Mouse (Mus musculus): ENCODE results near the gene Ndc80.
"Not testable (repeated sequence)": the region's sequence is repeated elsewhere in the genome, so short reads cannot be mapped to it uniquely, and the experiment has no call there.

Ndc80 gene

GRCm38 (mm10) chr17:71526711-71527564, at the start of gene Ndc80:
TSS of gene Ndc80 (minus strand) at chr17:71526857.
- peak; percentile 96 for DNase-seq (ENCODE audit: low spot score)

GRCm38 (mm10) chr17:71561631-71562030, 35.0 kb upstream of the Ndc80 start:
- DNase-seq (ENCODE audit: low spot score) = peak; percentile 46

DNA sequence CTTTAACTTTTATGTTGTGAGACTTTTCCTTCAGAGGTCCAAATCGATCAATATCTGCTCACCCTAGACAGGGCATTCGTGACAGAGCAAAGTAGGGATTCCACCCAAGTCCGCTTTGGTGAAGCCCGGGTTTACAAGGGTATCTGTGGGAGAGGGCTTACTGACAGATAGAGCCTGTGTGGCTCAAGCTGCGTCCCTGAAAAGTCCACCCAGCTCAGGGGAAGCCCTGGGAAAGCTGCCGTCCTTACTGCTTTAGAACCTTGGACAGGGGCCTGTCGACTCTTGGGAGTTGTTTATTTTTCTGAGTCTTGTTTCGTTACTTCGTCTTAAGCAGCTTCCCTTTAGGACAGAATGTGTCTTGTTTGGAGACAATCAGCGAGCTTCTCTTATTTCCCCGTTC, 26.2 kb upstream of the Ndc80 start:
- peak; percentile 37 for DNase-seq (ENCODE audit: low spot score)

GRCm38 (mm10) chr17:71551757-71552451, 25.2 kb upstream of the Ndc80 start, which contains the start of gene Spdya:
TSS of gene Spdya (plus strand) at chr17:71552061.
- DNase-seq (ENCODE audit: low spot score) = peak; percentile 90

DNA sequence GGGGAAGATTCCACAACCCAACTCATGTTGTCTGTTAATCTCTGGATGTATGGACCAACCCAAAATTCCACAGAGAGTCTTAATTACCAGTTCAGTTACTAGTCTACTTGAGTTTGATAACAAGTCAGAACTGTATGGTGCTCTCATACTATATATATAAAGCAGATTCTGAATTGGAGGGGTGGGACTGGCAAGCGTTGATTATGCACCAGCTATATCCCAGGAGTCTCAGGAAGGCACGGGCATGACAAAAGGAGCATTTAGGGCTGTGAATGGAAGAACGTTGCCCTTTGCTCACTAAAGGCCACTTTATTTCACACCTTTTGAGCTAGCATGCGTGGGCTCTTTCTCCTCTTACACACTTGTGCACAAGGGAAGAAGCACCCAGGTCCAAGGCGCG, 24.7 kb upstream of the Ndc80 start:
- no peak for DNase-seq (ENCODE audit: low spot score)

DNA sequence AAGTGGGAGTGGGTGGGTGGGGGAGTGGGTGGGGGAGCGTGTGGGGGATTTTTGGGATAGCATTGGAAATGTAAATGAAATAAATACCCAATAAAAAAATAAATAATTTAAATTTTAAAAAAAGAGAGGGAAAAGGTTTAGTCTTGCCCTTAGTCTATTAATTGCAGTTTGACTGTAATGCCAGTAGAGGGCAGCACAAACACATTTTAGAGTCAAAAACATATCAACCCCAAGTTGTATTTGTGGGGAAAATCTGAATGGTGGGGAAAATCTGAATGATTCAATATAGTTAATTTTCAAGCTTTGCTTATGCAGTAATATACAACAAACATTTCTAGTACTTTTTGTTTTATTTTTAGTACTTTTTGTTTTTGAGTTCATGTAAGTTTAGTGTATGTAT, 21.9 kb upstream of the Ndc80 start:
- DNase-seq (ENCODE audit: low spot score) = peak; percentile 65

DNA sequence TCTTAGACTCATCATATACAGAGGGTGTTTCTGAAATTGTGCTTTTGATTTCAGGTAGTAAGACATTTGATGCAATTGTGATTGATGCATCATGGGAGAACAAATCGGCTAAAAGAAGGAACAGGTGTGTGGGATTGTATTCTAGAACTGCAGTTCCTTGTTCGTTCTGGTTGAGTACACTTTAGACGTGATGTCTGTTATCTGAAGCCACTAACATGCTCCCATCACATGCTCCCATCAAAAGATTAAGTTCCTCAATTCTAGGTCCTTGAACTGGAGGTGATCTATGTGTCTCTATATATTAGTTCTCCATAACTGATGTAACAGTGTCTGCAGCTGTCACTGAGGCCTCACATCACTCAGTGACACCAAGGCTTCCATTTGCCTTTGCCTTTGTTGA, 10.5 kb upstream of the Ndc80 start:
- DNase-seq (ENCODE audit: low spot score) = no peak

DNA sequence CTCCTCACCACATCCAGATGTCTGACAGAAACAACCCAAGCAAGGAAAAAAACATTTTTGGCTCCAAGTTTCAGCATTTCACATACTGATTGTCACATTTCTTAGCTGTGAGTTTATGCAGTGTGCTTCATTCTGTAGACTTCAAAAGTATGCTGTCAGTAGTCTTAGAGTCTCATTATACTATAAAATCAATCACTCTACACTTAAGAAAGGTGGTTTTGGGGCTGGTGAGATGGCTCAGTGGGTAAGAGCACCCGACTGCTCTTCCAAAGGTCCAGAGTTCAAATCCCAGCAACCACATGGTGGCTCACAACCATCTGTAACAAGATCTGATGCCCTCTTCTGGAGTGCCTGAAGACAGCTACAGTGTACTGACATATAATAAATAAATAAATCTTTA, 8.9 kb upstream of the Ndc80 start:
- DNase-seq (ENCODE audit: low spot score) = not testable (repeated sequence)

DNA sequence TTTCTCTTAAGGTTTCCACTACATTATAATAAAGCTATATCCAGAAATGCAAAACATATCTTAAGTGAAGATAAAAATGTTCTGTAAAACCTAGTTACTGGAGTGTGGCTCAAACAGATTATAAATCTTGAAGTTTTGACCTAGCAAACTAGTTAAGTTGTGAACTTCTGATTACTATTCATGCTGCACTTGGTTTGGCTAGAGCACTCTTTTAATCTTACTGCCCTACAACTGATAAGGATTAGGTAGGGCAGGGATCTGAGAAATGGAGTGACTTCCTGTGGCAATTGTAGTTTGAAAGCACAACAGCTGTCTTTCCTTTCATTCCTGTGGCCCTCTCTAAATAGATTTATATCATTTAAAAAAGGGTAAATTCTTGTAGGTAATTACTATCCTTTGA, 1.4 kb upstream of the Ndc80 start:
- DNase-seq (ENCODE audit: low spot score) = no peak

GRCm38 (mm10) chr17:71526302-71526708, 352 bp downstream of the Ndc80 start:
- peak; percentile 40 for DNase-seq (ENCODE audit: low spot score)

- DNase-seq (ENCODE audit: low spot score) = no peak
Observed at GRCm38 (mm10) chr17:71510297-71510696, 16.4 kb downstream of the Ndc80 start.

DNA sequence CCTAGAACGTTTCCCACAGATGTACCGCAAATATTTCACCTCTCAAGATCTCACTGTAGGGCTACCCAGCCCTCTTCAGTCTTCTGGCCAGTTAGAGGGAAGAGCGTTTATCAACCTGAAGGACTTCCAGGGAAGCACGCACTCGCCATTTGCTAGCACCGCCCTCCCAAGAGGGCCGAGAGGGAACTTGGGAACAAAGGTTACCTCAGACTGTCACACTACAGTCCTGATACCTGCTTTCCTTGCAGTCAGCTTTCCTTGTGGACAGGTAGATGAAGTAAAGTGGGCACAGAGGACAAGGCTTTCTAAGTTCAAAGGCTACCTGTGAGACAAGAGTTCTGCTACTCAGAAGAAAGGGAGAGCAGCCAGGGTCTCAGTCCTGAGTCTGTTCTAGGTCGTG, 19.8 kb downstream of the Ndc80 start:
- no peak for DNase-seq (ENCODE audit: low spot score)

DNA sequence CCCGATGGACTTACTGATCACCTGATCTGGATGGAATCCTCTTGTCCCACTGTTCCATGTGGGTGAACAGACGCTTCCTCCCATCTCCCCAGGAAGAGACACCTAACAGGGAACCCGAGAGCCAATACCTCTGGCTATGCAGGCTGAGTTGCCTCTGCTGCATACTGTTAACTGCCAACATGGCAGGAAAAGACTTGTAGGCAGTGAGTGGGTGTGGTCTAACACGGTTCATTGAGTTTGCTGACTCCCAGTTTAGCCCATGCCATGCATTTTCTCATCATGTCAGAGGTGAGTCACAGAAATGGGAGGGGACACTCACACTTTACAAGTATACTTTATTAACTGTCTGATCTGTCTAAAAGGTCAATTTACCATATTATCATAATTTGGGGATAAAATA, 30.9 kb downstream of the Ndc80 start:
- no peak for DNase-seq (ENCODE audit: low spot score)

DNA sequence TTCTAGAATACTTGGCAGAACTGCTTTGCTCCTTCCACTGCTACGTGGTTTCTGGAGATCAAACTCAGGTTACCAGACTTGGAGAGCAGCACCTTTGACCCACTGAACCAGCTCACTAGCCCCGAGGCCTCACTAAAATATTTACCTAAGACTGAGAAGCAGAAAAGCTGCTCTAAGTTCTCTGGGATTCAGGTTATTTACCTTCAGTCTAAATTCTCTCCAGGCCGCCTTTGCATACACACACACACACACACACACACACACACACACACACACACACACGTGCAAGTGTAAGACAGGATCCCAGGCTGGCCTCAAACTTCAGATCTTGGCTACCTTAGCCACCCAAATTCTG, 35.3 kb downstream of the Ndc80 start:
- no peak for DNase-seq (ENCODE audit: low spot score)

DNA sequence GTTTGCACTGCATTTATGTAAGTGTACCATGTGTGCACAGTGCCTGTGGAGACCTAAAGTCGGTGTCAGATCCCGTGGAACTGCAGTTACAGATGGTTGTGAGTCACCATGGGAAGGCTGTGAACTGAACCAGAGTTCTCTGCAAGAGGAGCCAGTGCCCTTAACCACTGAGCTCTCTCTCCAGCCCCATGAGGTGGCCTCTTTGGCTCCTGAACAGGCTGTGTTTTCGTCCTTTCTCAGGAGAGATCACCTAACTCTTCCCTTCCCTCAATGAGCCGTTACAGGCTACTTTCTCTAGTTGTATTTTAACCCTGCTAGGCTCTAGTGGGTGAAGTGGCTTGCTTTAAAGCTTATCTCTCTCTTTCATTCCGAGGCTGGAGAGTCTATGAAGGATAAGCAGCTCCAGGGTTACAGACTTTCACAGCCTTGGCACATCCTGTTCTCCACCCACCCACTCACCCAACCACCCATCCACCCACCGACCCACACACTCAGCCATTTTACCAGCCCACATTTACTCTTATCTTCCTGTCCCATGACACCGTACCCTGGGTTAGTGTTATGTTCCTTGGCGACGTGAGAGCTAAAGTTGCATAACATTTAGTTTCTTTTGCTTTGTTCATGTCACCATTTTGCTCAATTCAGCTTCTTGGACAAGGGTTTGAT, 35.9 kb downstream of the Ndc80 start:
- DNase-seq (ENCODE audit: low spot score) = no peak

DNA sequence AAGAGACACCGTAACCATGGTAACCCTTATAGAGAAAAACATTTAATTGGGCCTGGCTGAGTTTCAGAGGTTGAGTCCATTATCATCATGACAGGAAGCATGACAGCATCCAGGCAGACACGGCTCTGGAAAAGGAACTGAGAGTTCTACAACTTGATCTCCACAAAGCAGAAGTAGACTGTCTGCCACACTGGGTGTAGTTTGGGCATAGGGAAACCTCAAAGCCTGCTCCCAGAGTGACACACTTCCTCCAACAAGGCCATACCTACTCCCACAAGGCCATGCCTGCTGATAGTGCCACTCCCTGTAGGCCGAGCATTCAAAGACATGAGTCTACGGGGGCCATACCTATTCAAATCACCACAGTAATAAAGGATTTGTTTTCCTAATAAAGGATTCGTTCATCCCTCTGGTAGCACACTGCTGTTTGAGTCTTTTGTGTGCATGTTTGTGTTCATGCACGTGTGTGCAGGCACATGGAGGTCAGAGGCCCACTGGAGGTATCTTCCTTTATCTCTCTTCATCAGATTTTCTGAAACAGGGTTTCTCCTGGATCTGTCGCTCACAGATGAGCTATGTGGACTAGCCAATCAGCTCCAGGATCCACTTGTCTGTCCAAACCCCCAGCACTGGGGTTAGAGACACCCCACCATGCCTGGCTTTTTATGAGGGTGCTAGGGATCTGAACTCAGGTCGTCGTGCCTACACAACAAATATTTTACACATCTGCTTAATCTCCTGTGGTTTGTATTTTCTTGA, 36.8 kb downstream of the Ndc80 start:
- DNase-seq (ENCODE audit: low spot score) = no peak

DNA sequence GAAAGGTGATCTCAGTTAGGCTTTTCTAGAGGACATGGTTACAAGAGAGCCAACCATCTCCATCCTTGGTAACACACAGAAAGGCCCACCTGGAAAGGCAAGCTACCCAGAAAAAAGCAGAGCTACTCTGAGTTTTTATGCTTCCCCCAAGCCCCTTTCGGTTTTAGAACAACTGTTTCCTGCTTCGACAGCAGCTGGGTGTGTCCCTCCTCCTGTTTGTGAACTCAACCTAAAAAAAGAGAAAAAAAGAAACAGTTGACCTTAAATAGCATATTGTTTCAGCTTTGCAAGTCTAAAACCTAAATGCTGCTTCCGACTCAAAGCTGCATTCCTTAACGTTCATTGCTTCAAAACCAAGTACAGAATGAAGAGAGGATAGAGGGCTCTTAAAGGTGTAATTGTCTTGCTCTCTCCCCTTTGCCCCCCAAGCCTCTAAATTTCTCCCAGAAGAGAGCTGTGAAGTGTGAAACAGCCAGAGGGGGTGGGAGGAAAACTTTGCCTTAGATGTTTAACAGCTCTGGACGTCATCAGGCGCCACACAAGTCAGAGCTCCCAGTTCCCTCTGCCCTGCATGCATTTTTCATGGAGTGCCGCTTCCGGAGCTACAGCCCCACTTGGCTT, 40.3 kb downstream of the Ndc80 start:
- DNase-seq (ENCODE audit: low spot score) = no peak

GRCm38 (mm10) chr17:71485791-71486230, 40.8 kb downstream of the Ndc80 start:
- DNase-seq (ENCODE audit: low spot score) = no peak

DNA sequence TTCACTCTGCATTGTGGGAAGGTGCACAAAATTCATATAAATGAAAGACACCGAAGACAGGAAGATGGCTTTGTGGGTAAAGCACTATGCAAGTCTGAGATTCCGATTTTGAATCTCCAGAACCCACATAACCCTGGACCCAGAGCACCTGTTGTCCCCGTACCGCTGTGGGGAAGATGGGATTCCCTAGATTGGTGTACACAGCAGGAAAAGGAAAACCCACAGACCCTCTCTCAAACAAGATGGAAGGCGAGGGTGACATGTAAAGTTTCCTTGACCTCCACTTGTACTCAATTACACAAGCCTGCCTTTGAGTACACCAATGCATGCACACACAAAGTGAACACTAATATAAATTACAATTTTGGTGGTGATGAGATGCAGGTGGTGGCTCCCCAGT, 41.9 kb downstream of the Ndc80 start:
- no peak for DNase-seq (ENCODE audit: low spot score)

DNA sequence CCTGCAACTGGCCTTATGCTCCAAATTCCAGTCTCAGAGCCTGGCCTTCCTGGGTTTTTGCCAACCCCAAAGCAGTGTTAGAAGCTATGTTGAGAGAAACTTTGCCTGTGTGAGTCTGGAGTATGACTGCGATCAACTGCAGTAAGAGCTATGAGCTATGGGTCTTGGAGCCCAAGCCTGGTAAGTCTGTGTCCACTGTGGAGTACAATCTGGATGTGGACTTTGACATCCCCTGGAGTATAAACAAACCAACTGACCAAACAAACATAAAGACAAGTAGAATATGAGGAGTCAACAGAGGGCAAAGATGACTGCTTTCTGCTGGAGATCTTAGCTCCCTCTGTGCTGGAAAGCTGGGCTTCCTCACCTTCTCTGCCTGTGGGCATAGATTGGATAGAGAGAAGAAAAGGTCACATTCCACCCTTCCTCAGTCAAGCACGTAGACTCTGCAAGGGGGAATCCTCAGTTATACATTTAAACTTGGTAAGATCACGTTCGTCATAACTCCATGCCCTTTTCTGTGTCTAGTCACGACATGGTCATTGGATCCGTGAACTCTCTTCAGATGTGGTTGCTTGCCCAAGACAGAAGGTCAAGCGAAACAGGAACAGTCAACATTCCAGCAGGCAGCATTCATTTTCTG, 43.1 kb downstream of the Ndc80 start:
- DNase-seq (ENCODE audit: low spot score) = no peak

- no peak for DNase-seq (ENCODE audit: low spot score)
Observed at GRCm38 (mm10) chr17:71479381-71479901, 47.2 kb downstream of the Ndc80 start.

Measured in embryo, embryonic 10 days (tissue).